Mouse (Mus musculus) hindbrain, embryonic 10.5 days (tissue): ENCODE measurements around the gene Ndp. TPM values are rescaled to one million over a fixed set of nuclear protein-coding genes. Genes with fewer than 3 reads are reported as not detected.

Source experiments
- DNase-seq: peaks from one replicate; pipeline ENCODE4 v3.0.0-alpha.2; 2017; ENCODE audit warnings: low spot score
- H3K27ac ChIP-seq: fragments of 300-500 bp; sonication (generic); 2 replicates; pipeline ENCODE4 v1.5.1; 2016; ENCODE audit warnings: mild to moderate bottlenecking, moderate library complexity
- H3K27me3 ChIP-seq: fragments of 300-500 bp; sonication (generic); 2 replicates; pipeline ENCODE4 v1.6.1; 2016; ENCODE audit warnings: mild to moderate bottlenecking; ENCODE audit not compliant: poor library complexity, insufficient read depth, severe bottlenecking
- H3K36me3 ChIP-seq: fragments of 300-500 bp; sonication (generic); 2 replicates; pipeline ENCODE4 v1.6.1; 2016; ENCODE audit warnings: mild to moderate bottlenecking, moderate library complexity
- H3K4me1 ChIP-seq: fragments of 300-500 bp; sonication (generic); replicated peaks from 2 replicates; pipeline ENCODE4 v1.6.1; 2016; ENCODE audit warnings: mild to moderate bottlenecking
- H3K4me3 ChIP-seq: fragments of 300-500 bp; sonication (generic); 2 replicates; pipeline ENCODE4 v1.5.1; 2016; ENCODE audit warnings: mild to moderate bottlenecking, moderate library complexity
- H3K9me3 ChIP-seq: fragments of 300-500 bp; sonication (generic); 2 replicates; pipeline ENCODE4 v1.6.1; 2016; ENCODE audit warnings: mild to moderate bottlenecking, moderate library complexity
- WGBS: fragments of 180-500 bp; shearing (Covaris S2); methylation state at CpG from one replicate; pipeline ENCODE4 v1.1.7; 2016; 5-methylcytosine and 5-hydroxymethylcytosine counted together
- polyA plus RNA-seq: library from polyadenylated mRNA; unstranded; fragments of >200 nt; fragmentation: Nextera tagmentation; extraction: Ambion mirVana; gene quantifications from 2 replicates; pipeline ENCODE4 v1.2.1, GENCODE M21; 2016

The Ndp gene
- polyA plus RNA-seq = 3.3 and 7.8 TPM in 2 replicates

DNA sequence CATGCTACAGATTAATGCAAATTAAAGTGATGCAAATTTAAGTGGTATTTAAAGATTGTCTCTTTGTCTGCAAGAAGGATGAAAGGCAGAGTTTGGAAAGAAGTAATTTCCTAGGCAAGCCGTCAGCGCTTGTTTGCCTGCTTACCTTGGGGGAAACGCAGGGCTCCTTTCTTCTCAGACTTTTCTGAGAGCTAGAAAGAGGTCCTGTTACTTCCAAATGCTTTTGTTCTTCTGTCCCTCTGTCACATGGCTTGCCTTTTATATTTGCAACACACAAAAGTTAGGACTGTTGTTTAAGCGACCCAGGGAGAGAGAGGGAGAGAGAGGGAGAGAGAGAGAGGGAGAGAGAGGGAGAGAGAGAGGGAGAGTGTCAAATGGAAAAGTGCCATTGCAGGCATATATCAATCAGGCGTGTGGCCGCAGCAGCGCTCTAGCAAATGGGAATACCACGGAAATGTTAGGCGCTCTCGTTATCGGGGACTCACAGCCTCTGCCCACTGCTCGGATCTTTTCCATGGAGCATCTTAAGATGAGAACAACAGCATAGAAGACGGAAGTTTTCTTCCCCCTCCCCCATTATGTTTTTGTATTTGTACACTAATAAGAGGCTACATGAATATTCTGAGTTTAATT lies at the start of gene Ndp:
Gene Ndp, minus strand, starts transcription at position 534 of the 633 bp plus-strand sequence.
- H3K4me1 ChIP-seq = 0 out of 2 replicates have a peak, but pooled peaks cover 6% of the 10 kb centered on the region
- peak within 1 kb of the TSS; percentile 46 for H3K4me3 ChIP-seq
- H3K36me3 ChIP-seq = no peaks in the 10 kb centered on the region
- WGBS = 23% methylated on average over 13 of the region's 13 CpGs
- DNase-seq = no peak
- H3K9me3 ChIP-seq = no peaks in the 10 kb centered on the region
- no peaks in the 10 kb centered on the region for H3K27me3 ChIP-seq
- peak within 1 kb of the TSS; percentile 73 for H3K27ac ChIP-seq

DNA sequence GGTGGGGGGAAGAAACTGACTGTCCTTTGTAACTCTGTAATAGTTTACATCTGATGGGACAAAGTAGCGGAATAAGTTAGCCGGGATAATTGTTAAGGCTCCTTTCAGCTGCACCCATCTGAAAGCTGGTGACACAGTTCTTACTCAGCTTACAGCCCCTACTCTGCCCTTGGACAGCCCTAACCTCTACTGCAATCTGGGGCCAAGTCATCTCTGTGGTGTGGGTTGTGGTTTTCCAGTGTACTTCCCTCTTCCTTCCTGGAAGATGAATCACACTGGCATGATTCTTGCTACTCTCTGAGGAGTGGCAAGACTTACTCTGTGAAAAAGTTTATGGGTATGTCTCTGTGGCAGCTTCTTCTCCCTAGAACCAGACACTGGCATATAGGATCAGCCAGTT lies 43.2 kb upstream of the Ndp start:
- DNase-seq = no peak
- no peaks in the 10 kb centered on the region for H3K36me3 ChIP-seq
- H3K27me3 ChIP-seq = no peaks in the 10 kb centered on the region
- 94% methylated on average over 2 of the region's 2 CpGs for WGBS
- H3K4me3 ChIP-seq = no peak overlapping the region
- H3K9me3 ChIP-seq = no peaks in the 10 kb centered on the region
- no peak overlapping the region for H3K27ac ChIP-seq
- no peaks in the 10 kb centered on the region for H3K4me1 ChIP-seq

DNA sequence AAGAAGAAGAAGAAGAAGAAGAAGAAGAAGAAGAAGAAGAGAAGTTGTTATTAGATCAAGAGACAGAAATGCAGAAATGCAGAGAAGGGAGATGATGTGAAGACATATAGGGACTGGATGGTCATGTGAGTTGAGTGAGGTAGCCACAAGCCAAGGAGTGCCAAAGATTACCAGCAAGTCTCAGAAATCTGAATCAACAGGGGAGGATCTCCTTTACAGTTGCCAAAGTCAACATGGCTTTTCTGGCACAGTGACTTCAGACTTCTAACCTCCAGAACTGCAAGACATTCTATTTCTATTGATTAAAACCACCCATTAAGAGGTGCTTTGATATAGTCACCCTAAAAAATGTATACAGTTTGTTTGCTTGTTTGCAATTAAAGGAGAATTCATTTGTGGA lies 6.4 kb upstream of the Ndp start:
- DNase-seq = no peak
- H3K9me3 ChIP-seq = no peaks in the 10 kb centered on the region
- H3K27me3 ChIP-seq = no peaks in the 10 kb centered on the region
- no peak overlapping the region for H3K27ac ChIP-seq
- H3K36me3 ChIP-seq = no peaks in the 10 kb centered on the region
- H3K4me1 ChIP-seq = no peaks in the 10 kb centered on the region
- no peak overlapping the region for H3K4me3 ChIP-seq

DNA sequence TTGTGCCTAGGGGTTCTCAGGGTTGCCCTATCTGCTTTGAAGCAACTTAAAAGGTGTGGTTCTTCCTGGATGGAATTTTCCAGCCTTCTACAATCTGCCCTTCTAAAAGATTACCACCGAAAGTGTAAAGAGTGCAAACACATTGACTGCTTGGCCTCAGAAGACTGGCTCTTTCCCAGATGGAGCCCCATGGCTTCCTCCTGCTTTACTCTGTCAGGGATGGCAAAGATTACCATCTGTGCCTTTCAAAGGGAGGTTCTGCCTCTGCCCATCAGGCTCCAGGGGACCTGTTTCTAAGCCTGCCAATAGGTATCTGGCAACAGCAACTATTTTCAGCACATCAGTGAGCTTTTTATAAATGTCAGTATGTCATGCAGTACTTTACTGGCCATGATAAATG lies 1.5 kb upstream of the Ndp start:
- H3K4me1 ChIP-seq = no peaks in the 10 kb centered on the region
- no peaks in the 10 kb centered on the region for H3K27me3 ChIP-seq
- H3K36me3 ChIP-seq = no peaks in the 10 kb centered on the region
- DNase-seq = no peak
- H3K27ac ChIP-seq = no peak overlapping the region
- 79% methylated on average over 1 of the region's 1 CpGs for WGBS
- no peaks in the 10 kb centered on the region for H3K9me3 ChIP-seq
- no peak overlapping the region for H3K4me3 ChIP-seq

DNA sequence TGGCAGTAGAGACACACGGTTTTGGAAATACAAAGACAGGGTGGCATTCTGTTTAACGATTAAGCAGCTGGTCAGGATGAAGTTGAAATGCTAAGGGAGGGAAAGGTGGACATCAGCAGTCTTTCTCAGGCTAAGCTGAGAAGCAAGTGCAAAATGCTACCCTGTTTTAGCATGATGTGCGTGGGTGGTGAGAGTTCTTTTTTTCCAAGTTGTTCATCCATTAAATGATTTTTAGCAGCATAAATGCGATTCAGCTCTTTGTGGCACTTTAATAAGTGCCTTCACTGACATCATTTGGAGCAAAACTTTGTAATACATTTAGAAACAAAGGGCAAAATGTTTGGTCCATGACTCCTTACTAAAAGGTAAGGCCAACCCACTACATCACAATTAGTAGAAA lies 337 bp upstream of the Ndp start:
- 0 out of 2 replicates have a peak, but pooled peaks cover 6% of the 10 kb centered on the region for H3K4me1 ChIP-seq
- H3K27me3 ChIP-seq = no peaks in the 10 kb centered on the region
- DNase-seq = no peak
- no peaks in the 10 kb centered on the region for H3K9me3 ChIP-seq
- peak overlapping the region; percentile 46 for H3K4me3 ChIP-seq
- WGBS = 40% methylated on average over 4 of the region's 4 CpGs
- no peaks in the 10 kb centered on the region for H3K36me3 ChIP-seq
- peak overlapping the region; percentile 73; the same call in 1 of the 2 replicates for H3K27ac ChIP-seq

DNA sequence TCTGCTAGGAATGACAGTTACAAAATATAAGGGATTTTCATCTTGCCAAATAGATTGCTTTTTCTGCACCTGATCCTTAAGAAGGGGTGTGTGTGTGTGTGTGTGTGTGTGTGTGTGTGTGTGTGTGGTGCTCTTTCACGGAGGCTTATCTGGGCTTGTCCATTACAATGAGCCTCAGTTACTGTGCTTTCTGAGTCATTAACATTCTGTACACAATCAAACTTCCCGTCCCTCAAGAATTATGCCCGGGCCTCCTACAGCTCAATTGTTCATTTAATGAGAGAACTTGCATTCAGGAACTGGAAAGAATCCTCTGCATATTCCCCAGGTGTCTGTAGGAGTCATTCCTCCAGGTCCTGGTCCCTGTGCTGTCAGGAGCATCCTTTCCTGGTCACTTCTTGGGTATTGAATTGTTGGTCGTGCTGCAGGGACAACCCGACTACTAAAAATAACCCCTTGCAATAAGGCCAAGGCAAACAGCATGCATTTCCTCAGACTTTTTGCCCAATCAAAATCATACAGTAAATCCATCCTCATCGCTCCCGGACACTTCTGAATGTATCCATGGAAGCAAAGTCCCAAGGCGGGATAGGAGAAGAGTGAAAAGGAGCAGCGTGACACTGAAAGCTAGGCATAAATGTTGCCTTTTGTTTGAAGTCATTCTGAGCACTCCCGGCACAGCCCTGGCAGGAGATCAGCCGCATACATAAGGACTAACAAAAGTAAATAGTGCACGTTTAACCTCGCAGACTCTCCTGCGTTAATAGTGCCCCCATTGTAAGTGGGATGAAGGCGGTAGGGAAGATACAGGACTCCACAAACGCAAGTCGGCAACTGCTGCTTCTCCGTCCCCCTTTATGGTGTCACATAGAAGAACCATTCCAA lies 1.1 kb downstream of the Ndp start:
- peak overlapping the region; percentile 73 for H3K27ac ChIP-seq
- peak overlapping the region; percentile 46 for H3K4me3 ChIP-seq
- no peaks in the 10 kb centered on the region for H3K36me3 ChIP-seq
- peak; percentile 10 for DNase-seq
- H3K9me3 ChIP-seq = no peaks in the 10 kb centered on the region
- H3K27me3 ChIP-seq = no peaks in the 10 kb centered on the region
- 21% methylated on average over 18 of the region's 18 CpGs for WGBS
- H3K4me1 ChIP-seq = 0 out of 2 replicates have a peak, but pooled peaks cover 6% of the 10 kb centered on the region

DNA sequence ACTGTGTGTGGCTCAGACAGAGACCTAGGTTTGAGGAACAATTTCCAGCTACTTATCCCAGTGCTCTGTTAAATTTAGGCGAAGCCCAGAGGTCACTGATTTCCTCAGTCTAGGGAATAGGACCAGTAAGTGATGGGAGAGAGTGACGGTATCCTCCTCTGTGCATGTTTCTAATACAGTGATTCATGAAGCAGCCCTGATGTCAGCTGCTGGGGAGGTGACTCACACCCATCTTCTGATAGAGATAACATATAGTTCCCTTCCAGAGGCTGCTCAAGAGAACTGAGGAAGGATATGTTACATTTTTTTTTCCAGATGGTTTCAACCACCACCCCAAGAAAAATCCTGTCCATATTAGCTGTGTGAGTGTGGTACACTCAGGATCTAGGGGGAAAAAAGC lies 2.9 kb downstream of the Ndp start:
- 82% methylated on average over 2 of the region's 2 CpGs for WGBS
- no peaks in the 10 kb centered on the region for H3K27me3 ChIP-seq
- H3K4me1 ChIP-seq = 0 out of 2 replicates have a peak, but pooled peaks cover 6% of the 10 kb centered on the region
- no peaks in the 10 kb centered on the region for H3K9me3 ChIP-seq
- no peak overlapping the region for H3K4me3 ChIP-seq
- no peak overlapping the region for H3K27ac ChIP-seq
- DNase-seq = no peak
- H3K36me3 ChIP-seq = no peaks in the 10 kb centered on the region

DNA sequence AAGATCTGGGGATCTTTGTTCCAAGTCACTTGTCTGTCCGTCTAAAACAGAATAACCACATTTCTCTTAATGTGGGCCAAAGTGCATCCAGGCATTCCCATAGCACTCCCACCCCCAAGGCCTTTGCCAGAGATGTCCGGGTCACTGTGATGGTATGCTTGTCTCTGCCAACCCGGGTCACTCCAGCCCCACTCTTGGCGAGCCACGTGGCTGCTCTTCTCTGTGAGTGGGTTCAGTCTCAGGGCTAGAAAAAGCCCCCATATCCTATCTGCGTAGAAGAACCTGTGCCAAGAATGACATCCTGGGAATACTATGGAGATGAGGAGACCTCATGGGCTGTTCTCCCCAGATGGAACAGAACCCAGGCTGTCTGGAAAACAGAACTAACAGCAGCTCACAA lies 4.0 kb downstream of the Ndp start:
- DNase-seq = no peak
- H3K4me1 ChIP-seq = 0 out of 2 replicates have a peak, but pooled peaks cover 6% of the 10 kb centered on the region
- no peak overlapping the region for H3K4me3 ChIP-seq
- H3K36me3 ChIP-seq = no peaks in the 10 kb centered on the region
- H3K27me3 ChIP-seq = no peaks in the 10 kb centered on the region
- 68% methylated on average over 6 of the region's 6 CpGs for WGBS
- H3K27ac ChIP-seq = no peak overlapping the region
- no peaks in the 10 kb centered on the region for H3K9me3 ChIP-seq

DNA sequence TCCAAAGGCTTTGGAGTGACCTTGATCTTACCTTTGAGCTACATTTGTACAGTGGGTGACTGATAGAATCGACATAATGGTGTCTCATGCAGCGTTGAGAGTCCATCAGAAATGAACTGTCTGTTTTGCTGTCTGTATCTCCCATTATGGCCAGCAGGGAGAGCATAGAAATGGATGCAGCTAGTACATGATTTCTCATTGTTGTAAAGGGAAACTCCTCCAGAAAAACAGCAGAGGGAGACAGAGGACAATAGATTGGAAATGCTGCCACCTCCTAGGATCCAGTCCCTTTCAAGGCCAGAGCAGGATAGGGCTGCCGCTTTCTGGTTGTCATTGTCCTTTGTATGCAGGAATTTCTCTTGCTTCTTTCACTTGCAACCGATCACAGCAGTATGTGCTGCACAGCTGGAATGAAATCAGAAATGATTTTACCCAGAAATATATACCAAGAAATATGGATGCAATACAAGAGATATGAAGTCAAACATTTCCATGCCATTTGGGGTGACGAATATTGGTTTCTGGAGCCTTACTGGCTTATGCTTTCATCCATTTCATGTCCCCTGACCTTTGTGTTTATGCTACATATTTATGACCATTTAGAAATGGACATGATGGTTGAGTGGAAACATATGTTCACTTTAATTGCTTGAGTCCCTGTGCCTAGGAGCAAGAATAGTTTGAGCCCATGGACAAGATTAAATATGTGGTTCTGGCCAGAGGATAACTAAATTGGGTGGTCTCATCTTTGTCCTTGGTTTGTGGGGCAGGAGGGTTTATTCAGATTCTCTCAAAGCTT lies 17.0 kb downstream of the Ndp start:
- no peaks in the 10 kb centered on the region for H3K4me1 ChIP-seq
- H3K36me3 ChIP-seq = no peaks in the 10 kb centered on the region
- no peak overlapping the region for H3K27ac ChIP-seq
- 43% methylated on average over 5 of the region's 5 CpGs for WGBS
- peak; percentile 20 for DNase-seq
- H3K4me3 ChIP-seq = no peak overlapping the region
- no peaks in the 10 kb centered on the region for H3K27me3 ChIP-seq
- no peaks in the 10 kb centered on the region for H3K9me3 ChIP-seq

DNA sequence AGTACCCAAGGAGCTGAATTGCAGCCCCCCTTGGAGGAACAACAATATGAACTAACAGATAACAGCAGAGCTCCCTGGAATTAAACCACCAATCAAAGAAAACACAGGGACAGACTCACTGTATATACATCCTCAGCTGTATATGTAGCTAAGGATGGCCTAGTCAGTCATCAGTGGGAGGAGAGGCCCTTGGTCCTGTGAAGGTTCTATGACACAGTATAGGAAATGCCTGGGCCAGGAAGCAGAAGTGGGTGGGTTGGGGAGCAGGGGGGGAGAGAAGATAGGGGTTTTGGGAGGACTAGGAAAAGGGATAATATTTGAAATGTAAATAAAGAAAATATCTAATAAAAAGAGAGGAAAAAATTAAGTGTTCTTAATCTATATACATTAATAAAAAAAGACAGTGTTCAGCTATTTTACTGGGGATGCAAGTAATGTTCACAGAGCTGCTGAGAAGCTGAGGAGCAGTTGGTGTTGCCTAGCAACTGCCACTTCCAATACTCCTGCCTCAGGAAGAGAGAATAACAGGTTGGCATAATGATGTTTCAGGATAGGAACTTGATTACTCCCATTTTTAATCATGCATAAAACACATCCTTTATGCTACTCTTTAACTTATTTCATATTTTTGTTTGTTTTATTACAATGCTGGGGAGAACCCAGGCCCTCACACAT lies 43.8 kb downstream of the Ndp start:
- Histone ChIP-seq H3K27me3 (no peaks in the 10 kb centered on the region), H3K9me3 (no peaks in the 10 kb centered on the region), H3K4me3 (no peak overlapping the region), H3K4me1 (no peaks in the 10 kb centered on the region), H3K36me3 (no peaks in the 10 kb centered on the region), H3K27ac (no peak overlapping the region)
- no peak for DNase-seq

DNA sequence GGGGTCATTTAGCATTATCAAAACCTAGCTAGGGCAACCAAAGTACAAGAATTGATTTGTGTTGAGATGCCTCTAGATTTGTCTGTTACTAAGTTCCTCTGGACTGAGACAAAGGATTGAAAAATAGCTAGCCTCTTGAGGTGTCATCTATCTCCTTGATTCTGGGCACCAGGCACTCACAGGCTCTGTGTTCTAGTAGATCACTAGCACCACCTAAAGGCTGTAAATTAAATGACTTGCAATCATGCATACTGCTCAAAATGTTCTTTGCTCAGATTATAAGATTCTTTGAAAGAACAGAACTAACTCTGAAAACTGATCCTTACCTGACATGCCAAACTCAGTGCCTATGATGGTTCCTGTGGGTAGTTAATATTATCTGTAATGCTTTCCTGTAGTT lies 51.3 kb downstream of the Ndp start:
- no peaks in the 10 kb centered on the region for H3K36me3 ChIP-seq
- no peaks in the 10 kb centered on the region for H3K9me3 ChIP-seq
- no peak overlapping the region for H3K4me3 ChIP-seq
- no peak overlapping the region for H3K27ac ChIP-seq
- no peaks in the 10 kb centered on the region for H3K4me1 ChIP-seq
- no peaks in the 10 kb centered on the region for H3K27me3 ChIP-seq
- DNase-seq = no peak

DNA sequence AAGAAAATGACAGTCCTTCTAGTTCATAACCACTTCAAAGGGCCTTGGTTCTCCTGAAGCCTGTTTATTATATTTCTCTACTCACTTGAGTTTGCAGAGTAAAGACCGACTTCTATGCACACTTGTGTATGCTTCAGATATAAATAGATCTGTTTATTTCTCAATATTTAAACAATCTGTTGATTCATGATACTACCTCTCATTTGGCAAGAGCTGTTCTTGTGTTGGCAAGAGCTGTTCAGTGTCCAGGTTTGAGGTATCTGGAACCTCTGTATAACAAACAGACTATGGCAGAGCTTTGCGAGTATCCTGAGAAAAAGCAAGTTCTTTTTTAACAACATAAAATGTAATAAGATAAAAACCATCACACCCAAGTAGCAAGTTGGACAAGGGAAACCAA lies 65.5 kb downstream of the Ndp start:
- Histone ChIP-seq H3K4me1 (no peaks in the 10 kb centered on the region), H3K27me3 (no peaks in the 10 kb centered on the region), H3K9me3 (no peaks in the 10 kb centered on the region), H3K27ac (no peak overlapping the region), H3K4me3 (no peak overlapping the region), H3K36me3 (no peaks in the 10 kb centered on the region)
- DNase-seq = no peak
- WGBS = 92% methylated on average over 2 of the region's 2 CpGs
